Mouse (Mus musculus) intestine, embryonic 14.5 days (tissue): ENCODE data around the gene Hmx1. TPM values are rescaled to one million over a fixed set of nuclear protein-coding genes. Genes with fewer than 3 reads are reported as not detected.

Source experiments
- ATAC-seq: fragments of 200-750 bp; cut with Nextera tagmentation; replicated peaks from 2 replicates; pipeline ENCODE4 v1.8.0; 2017; ENCODE audit warnings: low read depth, moderate number of reproducible peaks, moderate TSS enrichment, moderate library complexity; ENCODE audit not compliant: low FRiP score, low TSS enrichment
- DNase-seq: peaks from one replicate; pipeline ENCODE4 v3.0.0-alpha.2; 2018; ENCODE audit warnings: low spot score
- H3K27ac ChIP-seq: fragments of 300-500 bp; sonication (generic); 2 replicates; pipeline ENCODE4 v1.5.1; 2014; ENCODE audit warnings: low read depth, mild to moderate bottlenecking, control low read depth
- H3K27me3 ChIP-seq: fragments of 300-500 bp; sonication (generic); replicated peaks from 2 replicates; pipeline ENCODE4 v1.6.1; 2014; ENCODE audit warnings: low read length, control low read depth; ENCODE audit not compliant: control insufficient read depth, insufficient read depth
- H3K36me3 ChIP-seq: fragments of 300-500 bp; sonication (generic); 2 replicates; pipeline ENCODE4 v1.6.1; 2014; ENCODE audit warnings: low read length, control low read depth; ENCODE audit not compliant: control insufficient read depth, insufficient read depth
- H3K4me1 ChIP-seq: fragments of 300-500 bp; sonication (generic); replicated peaks from 2 replicates; pipeline ENCODE4 v1.6.1; 2014; ENCODE audit warnings: low read length, control low read depth, mixed read lengths; ENCODE audit not compliant: control insufficient read depth, insufficient read depth
- H3K4me2 ChIP-seq: fragments of 300-500 bp; sonication (generic); 2 replicates; pipeline ENCODE4 v1.6.1; 2014; ENCODE audit warnings: low read length
- H3K4me3 ChIP-seq: fragments of 300-500 bp; sonication (generic); 2 replicates; pipeline ENCODE4 v1.5.1; 2014; ENCODE audit warnings: low read depth, low read length, control low read depth, mixed read lengths
- H3K9ac ChIP-seq: fragments of 300-500 bp; sonication (generic); 2 replicates; pipeline ENCODE4 v1.6.1; 2014; ENCODE audit warnings: mild to moderate bottlenecking, low read length
- H3K9me3 ChIP-seq: fragments of 300-500 bp; sonication (generic); 2 replicates; pipeline ENCODE4 v1.6.1; 2016; ENCODE audit warnings: low read length, control low read depth; ENCODE audit not compliant: control insufficient read depth
- WGBS: fragments of 180-500 bp; shearing (Covaris S2); extraction: QIAGEN DNeasy Blood & Tissue Kit; methylation state at CpG from one replicate; pipeline ENCODE4 v1.1.7; 2014; 5-methylcytosine and 5-hydroxymethylcytosine counted together
- polyA plus RNA-seq: library from polyadenylated mRNA; unstranded; fragments of >200 nt; fragmentation: Nextera tagmentation; extraction: Ambion mirVana; gene quantifications from 2 replicates; pipeline ENCODE4 v1.2.1, GENCODE M21; 2014

The Hmx1 gene
- polyA plus RNA-seq = not detected in 2 replicates

- WGBS = 1% methylated on average over 60 of the region's 71 CpGs
- Histone ChIP-seq H3K36me3 (no peaks in the 10 kb centered on the region), H3K4me3 (peak within 1 kb of the TSS; percentile 51), H3K4me1 (peaks cover 2% of the 10 kb centered on the region; the same call in 1 of the 2 replicates), H3K4me2 (peak within 1 kb of the TSS; percentile 72), H3K27me3 (peaks cover 100% of the 10 kb centered on the region), H3K27ac (no peak within 1 kb of the TSS), H3K9me3 (0 out of 2 replicates have a peak, but pooled peaks cover 2% of the 10 kb centered on the region), H3K9ac (no peak within 1 kb of the TSS)
- DNase-seq = peak; percentile 83
- peak; percentile 89 for ATAC-seq
Observed at GRCm38 (mm10) chr5:35388491-35389111, at the start of gene Hmx1. Hmx1 (plus strand) TSS chr5:35389108.

DNA sequence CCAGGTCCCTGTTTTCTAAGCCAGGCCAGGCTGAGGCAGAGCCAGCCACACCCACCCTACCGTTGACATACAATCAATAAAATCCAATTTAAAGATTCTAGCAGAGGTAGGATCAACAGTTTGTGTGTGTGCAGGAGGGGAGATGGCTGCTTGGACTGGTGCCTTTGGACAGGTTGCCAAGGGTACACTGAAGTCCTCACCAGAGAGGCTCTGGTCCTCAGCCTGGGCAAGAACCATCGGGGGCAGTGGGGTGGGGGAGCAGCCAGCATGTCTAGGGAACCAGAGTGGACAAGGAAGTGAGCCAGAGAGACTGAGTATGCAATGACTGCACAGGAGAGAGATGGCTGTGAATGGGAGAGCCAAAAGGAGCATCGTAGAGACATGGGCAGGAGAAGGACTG is 43.8 kb upstream of the Hmx1 start:
- H3K9me3 ChIP-seq = no peaks in the 10 kb centered on the region
- no peak overlapping the region for H3K4me3 ChIP-seq
- no peak for ATAC-seq
- DNase-seq = no peak
- H3K4me1 ChIP-seq = no peaks in the 10 kb centered on the region
- no peak overlapping the region for H3K9ac ChIP-seq
- no peaks in the 10 kb centered on the region for H3K36me3 ChIP-seq
- H3K27me3 ChIP-seq = no peaks in the 10 kb centered on the region
- no peak overlapping the region for H3K4me2 ChIP-seq
- H3K27ac ChIP-seq = no peak overlapping the region
- 74% methylated on average over 3 of the region's 3 CpGs for WGBS

DNA sequence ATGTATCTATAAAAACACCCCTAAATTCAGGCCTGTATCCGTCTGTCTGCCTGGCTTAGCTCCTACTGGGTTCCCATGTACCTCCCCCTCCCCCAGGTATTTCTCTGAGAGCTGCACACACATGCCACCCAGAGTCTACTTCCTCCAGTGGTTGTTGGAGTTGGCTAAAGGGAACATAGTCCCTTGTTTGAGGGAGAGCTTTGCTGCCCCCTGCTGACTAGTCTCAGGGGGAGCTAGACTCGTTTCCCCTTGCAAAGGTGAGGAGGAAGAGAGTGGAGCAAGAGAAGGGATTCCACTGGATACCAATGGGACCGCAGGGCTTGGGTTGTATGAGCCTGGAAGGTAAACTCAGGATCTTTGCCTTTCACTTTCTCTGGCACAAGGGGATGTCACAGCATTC is 40.1 kb upstream of the Hmx1 start:
- Histone ChIP-seq H3K4me1 (no peaks in the 10 kb centered on the region), H3K9ac (no peak overlapping the region), H3K4me3 (no peak overlapping the region), H3K36me3 (no peaks in the 10 kb centered on the region), H3K27ac (no peak overlapping the region), H3K4me2 (no peak overlapping the region), H3K27me3 (no peaks in the 10 kb centered on the region), H3K9me3 (no peaks in the 10 kb centered on the region)
- 14% methylated on average over 3 of the region's 3 CpGs for WGBS
- ATAC-seq (peak; percentile 36; the same call in 1 of the 2 replicates), DNase-seq (peak; percentile 79)

DNA sequence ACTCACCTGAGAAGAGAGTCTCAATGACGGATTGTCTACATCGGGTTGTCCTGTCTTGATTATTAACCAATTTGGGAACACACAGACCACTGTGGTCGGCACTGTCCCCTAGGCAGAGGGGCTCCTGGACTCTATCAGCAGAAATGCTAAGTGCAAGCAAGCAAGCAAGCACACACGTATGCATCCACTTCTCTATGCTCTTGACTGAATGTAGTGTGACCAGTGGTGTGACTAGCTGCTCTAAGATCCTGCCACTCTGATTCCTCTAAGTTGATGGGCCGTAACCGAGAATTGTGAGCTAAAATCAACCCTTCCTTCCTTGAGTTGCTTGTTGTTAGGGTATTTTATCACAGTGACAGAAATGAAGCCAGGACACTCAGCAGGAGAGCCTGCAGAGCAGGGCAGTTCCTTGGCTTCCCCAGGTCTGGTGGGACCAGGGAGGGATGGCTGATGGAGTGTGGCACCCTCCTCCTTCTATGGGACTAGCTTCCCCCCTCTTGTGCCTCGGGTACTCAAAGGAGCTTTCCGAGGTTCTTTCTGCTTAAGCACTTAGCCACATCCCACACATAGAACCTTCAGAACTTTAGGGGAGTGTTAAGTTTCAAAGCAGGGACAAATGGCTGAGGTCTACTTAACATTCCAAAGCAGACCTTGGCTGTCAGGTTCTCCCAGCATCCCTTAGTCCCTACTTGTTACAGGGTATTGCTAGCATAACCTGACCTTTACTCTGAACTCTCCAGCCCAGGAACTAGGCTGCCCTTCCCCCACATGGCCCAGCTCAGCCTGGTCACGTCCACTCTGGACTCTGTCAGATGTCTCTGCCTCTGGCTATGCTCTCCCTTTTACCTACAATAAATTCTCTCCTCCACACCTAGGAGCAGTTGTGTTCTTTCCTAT is 31.1 kb upstream of the Hmx1 start:
- no peaks in the 10 kb centered on the region for H3K27me3 ChIP-seq
- no peaks in the 10 kb centered on the region for H3K9me3 ChIP-seq
- no peaks in the 10 kb centered on the region for H3K4me1 ChIP-seq
- no peak overlapping the region for H3K4me3 ChIP-seq
- H3K36me3 ChIP-seq = no peaks in the 10 kb centered on the region
- no peak overlapping the region for H3K9ac ChIP-seq
- H3K4me2 ChIP-seq = no peak overlapping the region
- ATAC-seq (no peak), DNase-seq (no peak)
- WGBS = 41% methylated on average over 9 of the region's 9 CpGs
- no peak overlapping the region for H3K27ac ChIP-seq

DNA sequence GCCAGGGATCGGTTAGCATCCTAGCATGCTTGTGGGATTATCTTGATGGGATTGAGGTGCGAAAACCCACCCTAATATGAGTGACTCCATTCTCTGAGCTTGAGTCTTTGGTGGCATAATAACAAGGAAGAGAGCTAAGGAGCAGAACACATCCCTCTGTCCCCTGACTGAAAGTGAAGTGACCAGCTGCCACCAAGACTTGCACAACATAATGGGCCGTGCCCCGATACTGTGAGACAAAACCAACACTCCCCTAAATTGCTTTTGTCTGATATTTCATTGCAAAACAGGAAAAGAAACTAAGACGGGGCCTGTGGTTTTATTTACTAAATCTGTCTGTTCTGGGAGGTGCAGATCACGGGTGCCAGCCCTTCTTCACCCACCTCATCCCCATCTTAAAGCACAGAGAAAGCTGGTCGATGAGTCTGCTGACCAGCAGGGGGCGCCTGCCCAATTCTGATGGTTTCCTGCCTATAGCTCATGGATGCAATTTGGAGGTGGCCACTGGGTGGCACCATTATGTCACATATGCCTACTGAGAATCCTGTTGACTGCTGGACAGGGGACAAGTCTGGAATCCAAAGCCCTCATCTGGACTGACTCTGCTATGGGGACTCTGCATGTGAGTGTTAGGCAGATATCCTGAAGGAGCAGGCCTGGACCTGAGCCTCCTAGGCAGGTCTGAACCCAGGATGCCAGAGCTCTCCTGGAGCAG is 27.2 kb upstream of the Hmx1 start:
- no peak overlapping the region for H3K9ac ChIP-seq
- 49% methylated on average over 8 of the region's 8 CpGs for WGBS
- no peak overlapping the region for H3K4me3 ChIP-seq

GRCm38 (mm10) chr5:35366241-35367032 is 22.5 kb upstream of the Hmx1 start:
- WGBS = 51% methylated on average over 20 of the region's 20 CpGs
- no peak for ATAC-seq
- Histone ChIP-seq H3K4me1 (no peaks in the 10 kb centered on the region), H3K27me3 (peaks cover 36% of the 10 kb centered on the region), H3K9me3 (no peaks in the 10 kb centered on the region), H3K9ac (no peak overlapping the region), H3K27ac (no peak overlapping the region), H3K36me3 (no peaks in the 10 kb centered on the region), H3K4me2 (no peak overlapping the region), H3K4me3 (no peak overlapping the region)
- DNase-seq = no peak

More for the DNA sequence above, 27.2 kb upstream of the Hmx1 start:
- Histone ChIP-seq H3K4me2 (no peak overlapping the region), H3K4me1 (no peaks in the 10 kb centered on the region), H3K9me3 (no peaks in the 10 kb centered on the region), H3K27ac (no peak overlapping the region), H3K27me3 (peaks cover 19% of the 10 kb centered on the region), H3K36me3 (no peaks in the 10 kb centered on the region)
- ATAC-seq = peak; percentile 65; the same call in 1 of the 2 replicates
- peak; percentile 97 for DNase-seq

GRCm38 (mm10) chr5:35368916-35369315 is 20.0 kb upstream of the Hmx1 start:
- Histone ChIP-seq H3K9me3 (no peaks in the 10 kb centered on the region), H3K36me3 (no peaks in the 10 kb centered on the region), H3K27me3 (peaks cover 36% of the 10 kb centered on the region), H3K4me3 (no peak overlapping the region), H3K4me2 (no peak overlapping the region), H3K4me1 (no peaks in the 10 kb centered on the region), H3K9ac (no peak overlapping the region), H3K27ac (no peak overlapping the region)
- WGBS = 63% methylated on average over 6 of the region's 6 CpGs
- ATAC-seq (no peak), DNase-seq (no peak)

- H3K4me3 ChIP-seq = no peak overlapping the region
- peaks cover 89% of the 10 kb centered on the region for H3K27me3 ChIP-seq
- H3K9me3 ChIP-seq = no peaks in the 10 kb centered on the region
- 53% methylated on average over 2 of the region's 2 CpGs for WGBS
- H3K4me1 ChIP-seq = no peaks in the 10 kb centered on the region
- H3K27ac ChIP-seq = no peak overlapping the region
- DNase-seq (no peak), ATAC-seq (no peak)
- no peak overlapping the region for H3K9ac ChIP-seq
- H3K36me3 ChIP-seq = no peaks in the 10 kb centered on the region
- no peak overlapping the region for H3K4me2 ChIP-seq
Observed at GRCm38 (mm10) chr5:35379066-35379465, 9.8 kb upstream of the Hmx1 start.
